Mouse (Mus musculus) small intestine, adult 2 months (tissue): ENCODE measurements around the gene Pard6b. TPM values are rescaled to one million over a fixed set of nuclear protein-coding genes. Genes with fewer than 3 reads are reported as not detected.
A peak's percentile ranks its signal among the peaks of the same experiment; 100 is the strongest.

Experiments
- H3K27ac ChIP-seq: fragments of 200-500 bp; 2 replicates; pipeline ENCODE4 v1.5.1; 2012; ENCODE audit warnings: low read depth, low read length, control low read depth, inconsistent platforms; ENCODE audit not compliant: insufficient read depth
- H3K27me3 ChIP-seq: fragments of 200-500 bp; 2 replicates; pipeline ENCODE4 v1.6.1; 2012; ENCODE audit warnings: mild to moderate bottlenecking, moderate library complexity, low read length, inconsistent platforms; ENCODE audit not compliant: control insufficient read depth, insufficient read depth
- H3K36me3 ChIP-seq: fragments of 200-500 bp; 2 replicates; pipeline ENCODE4 v1.6.1; 2012; ENCODE audit warnings: mild to moderate bottlenecking, low read length, control low read depth, inconsistent platforms; ENCODE audit not compliant: control insufficient read depth, insufficient read depth
- H3K4me1 ChIP-seq: fragments of 200-500 bp; 2 replicates; pipeline ENCODE4 v1.6.1; 2012; ENCODE audit warnings: low read length, inconsistent platforms, mixed read lengths; ENCODE audit not compliant: control insufficient read depth, insufficient read depth, insufficient read length
- H3K4me3 ChIP-seq: fragments of 200-500 bp; 2 replicates; pipeline ENCODE4 v1.5.1; 2012; ENCODE audit warnings: low read depth, mild to moderate bottlenecking, control low read depth, inconsistent platforms, low read length, moderate library complexity
- CTCF ChIP-seq: fragments of 200-500 bp; IDR thresholded peaks from 2 replicates; pipeline ENCODE4 v1.5.1; 2012; ENCODE audit warnings: low read depth, mild to moderate bottlenecking, control low read depth, inconsistent platforms, low read length, moderate library complexity, mixed read lengths; ENCODE audit not compliant: insufficient replicate concordance, insufficient read length; ENCODE audit errors: extremely low read depth
- POLR2A ChIP-seq: fragments of 200-500 bp; IDR thresholded peaks from 2 replicates; pipeline ENCODE4 v1.6.1; 2012; ENCODE audit warnings: low read depth, mild to moderate bottlenecking, control low read depth, inconsistent platforms, low read length, moderate library complexity
- WGBS: fragments of 180-500 bp; shearing (Covaris S2); methylation state at CpG from one replicate; pipeline ENCODE4 v1.1.7; 2018; 5-methylcytosine and 5-hydroxymethylcytosine counted together
- polyA plus RNA-seq: library from polyadenylated mRNA; depleted of rRNA; stranded (reverse); fragments of >200 nt; gene quantifications from 2 replicates; pipeline ENCODE4 v1.2.3, GENCODE M21; 2012

Pard6b gene
- polyA plus RNA-seq, 1 experiment: 55.5 TPM

- TF ChIP-seq CTCF (no peak), POLR2A (no peak)
- Histone ChIP-seq H3K27ac (no peak overlapping the region), H3K4me1 (peaks cover 2% of the 10 kb centered on the region), H3K27me3 (no peaks in the 10 kb centered on the region), H3K36me3 (no peaks in the 10 kb centered on the region), H3K4me3 (no peak overlapping the region)
- 79% methylated on average over 14 of the region's 14 CpGs for WGBS
Measured at GRCm38 (mm10) chr2:168127767-168128166, 47.0 kb downstream of the Pard6b start.

GRCm38 (mm10) chr2:168128211-168128859, 47.5 kb downstream of the Pard6b start:
- no peak overlapping the region for H3K27ac ChIP-seq
- H3K4me3 ChIP-seq: no peak overlapping the region
- TF ChIP-seq POLR2A (no peak), CTCF (peak; percentile 75)
- H3K27me3 ChIP-seq: no peaks in the 10 kb centered on the region
- peaks cover 2% of the 10 kb centered on the region for H3K4me1 ChIP-seq
- no peaks in the 10 kb centered on the region for H3K36me3 ChIP-seq
- 40% methylated on average over 12 of the region's 14 CpGs for WGBS

- no peaks in the 10 kb centered on the region for H3K27me3 ChIP-seq
- peaks cover 2% of the 10 kb centered on the region for H3K4me1 ChIP-seq
- 82% methylated on average over 3 of the region's 3 CpGs for WGBS
- H3K4me3 ChIP-seq: no peak overlapping the region
- H3K36me3 ChIP-seq: no peaks in the 10 kb centered on the region
- no peak for TF ChIP-seq POLR2A
- no peak for TF ChIP-seq CTCF
- no peak overlapping the region for H3K27ac ChIP-seq
Measured at GRCm38 (mm10) chr2:168130046-168130445, 49.2 kb downstream of the Pard6b start.

GRCm38 (mm10) chr2:168137161-168137560, 56.4 kb downstream of the Pard6b start:
- TF ChIP-seq CTCF (no peak), POLR2A (no peak)
- no peak overlapping the region for H3K4me3 ChIP-seq
- 80% methylated on average over 15 of the region's 15 CpGs for WGBS
- no peaks in the 10 kb centered on the region for H3K4me1 ChIP-seq
- H3K27ac ChIP-seq: no peak overlapping the region
- no peaks in the 10 kb centered on the region for H3K27me3 ChIP-seq
- no peaks in the 10 kb centered on the region for H3K36me3 ChIP-seq

GRCm38 (mm10) chr2:168143794-168144193, 63.0 kb downstream of the Pard6b start:
- H3K4me1 ChIP-seq: peaks cover 13% of the 10 kb centered on the region
- no peak overlapping the region for H3K27ac ChIP-seq
- H3K4me3 ChIP-seq: no peak overlapping the region
- 49% methylated on average over 5 of the region's 5 CpGs for WGBS
- H3K36me3 ChIP-seq: no peaks in the 10 kb centered on the region
- no peak for TF ChIP-seq POLR2A
- TF ChIP-seq CTCF: no peak
- no peaks in the 10 kb centered on the region for H3K27me3 ChIP-seq

GRCm38 (mm10) chr2:168145437-168145836, 64.6 kb downstream of the Pard6b start:
- Histone ChIP-seq H3K27ac (no peak overlapping the region), H3K36me3 (no peaks in the 10 kb centered on the region), H3K4me1 (peaks cover 13% of the 10 kb centered on the region), H3K4me3 (no peak overlapping the region), H3K27me3 (no peaks in the 10 kb centered on the region)
- 87% methylated on average over 2 of the region's 2 CpGs for WGBS
- TF ChIP-seq CTCF: no peak
- TF ChIP-seq POLR2A: no peak

GRCm38 (mm10) chr2:168147722-168148432, 67.1 kb downstream of the Pard6b start:
- 28% methylated on average over 22 of the region's 22 CpGs for WGBS
- Histone ChIP-seq H3K4me3 (no peak overlapping the region), H3K27me3 (no peaks in the 10 kb centered on the region), H3K36me3 (no peaks in the 10 kb centered on the region), H3K27ac (peak overlapping the region; percentile 36; the same call in 1 of the 2 replicates), H3K4me1 (peaks cover 13% of the 10 kb centered on the region)
- no peak for TF ChIP-seq CTCF
- TF ChIP-seq POLR2A: no peak
